Mouse (Mus musculus) liver, embryonic 14.5 days (tissue): ENCODE data around the gene Tmem45a2.

Experiments used
- CTCF ChIP-seq: IDR thresholded peaks from 2 replicates; pipeline ENCODE4 v1.5.1; 2016; ENCODE audit warnings: antibody characterized with exemption, low read depth, control low read depth
- EP300 ChIP-seq: IDR thresholded peaks from 2 replicates; pipeline ENCODE4 v1.6.1; 2016; ENCODE audit warnings: antibody characterized with exemption, low read depth

GRCm38 (mm10) chr16:57116066-57116465 lies 44.9 kb upstream of the Tmem45a2 start:
- TF ChIP-seq CTCF = peak; percentile 43; the same call in 1 of the 2 replicates
- no peak for TF ChIP-seq EP300
